Mouse (Mus musculus) testis, adult 2 months (tissue): ENCODE results near the gene Zfp786.
"Not testable (repeated sequence)": the region's sequence is repeated elsewhere in the genome, so short reads cannot be mapped to it uniquely, and the experiment has no call there.

Experiments
- CTCF ChIP-seq: fragments of 200-500 bp; IDR thresholded peaks from 2 replicates; pipeline ENCODE4 v1.5.1; 2012; ENCODE audit warnings: low read depth, mild to moderate bottlenecking, inconsistent platforms, low read length, moderate library complexity; ENCODE audit not compliant: control insufficient read depth, insufficient read depth, insufficient replicate concordance
- POLR2A ChIP-seq: fragments of 200-500 bp; IDR thresholded peaks from 2 replicates; pipeline ENCODE4 v1.6.1; 2012; ENCODE audit warnings: low read depth, mild to moderate bottlenecking, inconsistent platforms, low read length, moderate library complexity; ENCODE audit not compliant: control insufficient read depth

GRCm38 (mm10) chr6:47771760-47772159, 58.9 kb downstream of the Zfp786 start:
- not testable (repeated sequence) for TF ChIP-seq CTCF, POLR2A
